ENCODE assay signal across 33 mouse cellular contexts in genomic region chr5:33829958-33830357, GRCm38 (mm10).
"Had no signal": no experiment of that assay in that cellular context is flagged by ENCODE, and none has a peak within 500 bp of the region (broad histone marks: within the 10 kb centered on the region; RNA-seq: fewer than 3 reads in every experiment).

No protein-coding gene starts in this region.

- H3K4me1 ChIP-seq: limb, embryonic 10.5 days; limb, embryonic 12.5 days; limb, embryonic 15.5 days had no signal

- H3K4me2 ChIP-seq: limb, embryonic 12.5 days; limb, embryonic 13.5 days; limb, embryonic 15.5 days; liver, embryonic 11.5 days; liver, embryonic 12.5 days; liver, embryonic 13.5 days; liver, embryonic 15.5 days; lung, embryonic 14.5 days; lung, embryonic 15.5 days; midbrain, embryonic 11.5 days; midbrain, embryonic 12.5 days; midbrain, embryonic 13.5 days; midbrain, embryonic 15.5 days; neural tube, embryonic 12.5 days; neural tube, embryonic 13.5 days had no signal

- H3K27me3 ChIP-seq: limb, embryonic 12.5 days; limb, embryonic 13.5 days; limb, embryonic 15.5 days; liver, embryonic 12.5 days; liver, embryonic 13.5 days; liver, embryonic 15.5 days; lung, embryonic 15.5 days; midbrain, embryonic 12.5 days; midbrain, embryonic 13.5 days; midbrain, embryonic 15.5 days; neural tube, embryonic 12.5 days; neural tube, embryonic 13.5 days had no signal

- H3K9ac ChIP-seq: limb, embryonic 12.5 days; limb, embryonic 13.5 days; limb, embryonic 15.5 days; liver, embryonic 12.5 days; liver, embryonic 13.5 days; liver, embryonic 14.5 days; liver, embryonic 15.5 days; liver, postnatal 0 days; lung, embryonic 14.5 days; lung, embryonic 15.5 days; midbrain, embryonic 12.5 days; midbrain, embryonic 13.5 days; midbrain, embryonic 15.5 days; neural tube, embryonic 12.5 days; neural tube, embryonic 13.5 days had no signal

- H3K9me3 ChIP-seq: limb, embryonic 10.5 days; limb, embryonic 12.5 days; limb, embryonic 13.5 days; limb, embryonic 15.5 days; liver, embryonic 12.5 days; liver, embryonic 13.5 days; liver, embryonic 15.5 days; lung, embryonic 15.5 days; megakaryocyte, embryonic 14.5 days; midbrain, embryonic 10.5 days; midbrain, embryonic 12.5 days; midbrain, embryonic 13.5 days; midbrain, embryonic 15.5 days; neural tube, embryonic 12.5 days; neural tube, embryonic 13.5 days had no signal

- H3K4me3 ChIP-seq: limb, embryonic 10.5 days; limb, embryonic 12.5 days; limb, embryonic 13.5 days; limb, embryonic 15.5 days; liver, embryonic 12.5 days; liver, embryonic 13.5 days; liver, embryonic 15.5 days; lung, embryonic 15.5 days; megakaryocyte, embryonic 14.5 days; midbrain, embryonic 10.5 days; midbrain, embryonic 12.5 days; midbrain, embryonic 13.5 days; midbrain, embryonic 15.5 days; myocyte; neural tube, embryonic 12.5 days; neural tube, embryonic 13.5 days had no signal

- H3K27ac ChIP-seq: limb, embryonic 10.5 days; limb, embryonic 12.5 days; limb, embryonic 13.5 days; limb, embryonic 15.5 days; liver, embryonic 12.5 days; liver, embryonic 13.5 days; liver, embryonic 14.5 days; liver, embryonic 15.5 days; lung, embryonic 15.5 days; macrophage; midbrain, embryonic 10.5 days; midbrain, embryonic 12.5 days; midbrain, embryonic 13.5 days; midbrain, embryonic 15.5 days; neural tube, embryonic 12.5 days; neural tube, embryonic 13.5 days had no signal

- ATAC-seq: liver, embryonic 12.5 days; liver, postnatal 0 days; lung, postnatal 0 days; midbrain, embryonic 13.5 days; midbrain, embryonic 15.5 days; midbrain, embryonic 16.5 days had no signal

- DNase-seq: left cerebral cortex, postnatal 4 days; liver; liver, embryonic 13.5 days; liver, postnatal 0 days; lung, adult 18-20 months; lung, adult 2 months; lung, embryonic 14.5 days; lung, postnatal 10 days; lung, postnatal 14 days; lung, postnatal 36 days; lung, postnatal 4 days; midbrain, embryonic 14.5 days had no signal

- H3K36me3 ChIP-seq: midbrain, embryonic 15.5 days had no signal
